Mouse (Mus musculus) naive thymus-derived CD4-positive, alpha-beta T cell, adult 5 months (primary cell): ENCODE measurements around the gene Itch. TPM values are rescaled to one million over a fixed set of nuclear protein-coding genes. Genes with fewer than 3 reads are reported as not detected.

Experiments
- polyA plus RNA-seq: library from polyadenylated mRNA; unstranded; fragments of 100-300 nt; shearing (Covaris generic); gene quantifications from one replicate; pipeline ENCODE4 v1.2.1, GENCODE M21; 2017

Itch gene
- polyA plus RNA-seq: 122 TPM

DNA sequence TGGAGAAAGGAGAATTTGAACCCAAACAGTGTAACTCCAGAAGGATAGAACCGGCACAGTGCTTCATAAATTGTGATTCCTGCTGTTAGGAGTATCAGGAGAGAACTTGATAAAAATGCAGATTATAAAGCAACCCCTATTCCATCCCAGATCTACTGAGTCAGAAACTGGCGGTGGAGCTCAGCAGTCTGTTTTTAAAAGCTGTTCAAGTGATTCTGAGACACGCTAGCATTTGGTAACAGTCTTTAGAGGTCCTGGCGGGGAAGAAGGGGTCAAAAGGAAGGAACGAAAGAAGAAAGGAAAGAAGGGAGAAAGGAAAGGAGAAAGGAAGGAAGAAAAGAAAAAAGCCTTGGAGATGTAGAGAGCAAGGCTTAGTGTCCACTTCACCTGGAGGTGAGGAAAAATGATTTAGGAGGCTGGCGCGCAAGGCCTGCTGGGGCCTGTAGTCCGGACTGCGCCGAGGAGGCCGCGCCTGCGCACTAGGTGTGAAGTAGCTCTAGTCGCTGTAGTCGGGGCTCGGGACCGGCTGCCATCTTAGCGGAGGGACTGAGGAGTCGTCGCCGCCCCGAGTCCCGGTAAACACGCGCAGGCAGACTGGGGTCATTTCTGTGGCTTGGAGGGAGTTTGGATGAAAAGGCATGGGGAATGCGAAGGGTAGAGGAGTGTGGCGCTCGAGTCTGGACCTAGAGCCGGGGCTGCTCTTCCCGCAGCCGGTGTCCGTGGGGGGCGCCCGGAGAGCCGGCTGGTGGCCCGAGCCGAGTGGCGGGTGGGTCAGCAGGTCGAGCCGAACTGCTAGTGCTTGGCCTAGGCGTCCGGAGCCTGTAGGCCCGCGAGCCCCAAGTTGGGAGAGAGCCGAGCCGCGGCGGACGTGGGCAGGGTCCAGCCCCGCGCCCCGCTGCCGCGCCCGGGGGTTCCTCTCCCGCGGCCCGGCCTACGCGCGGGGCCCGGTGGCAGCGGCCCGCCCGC, at the start of gene Itch:
TSS of gene Itch (plus strand) at position 499 of the 966 bp plus-strand sequence.

GRCm38 (mm10) chr2:155236362-155236992, 103.2 kb downstream of the Itch start, which contains the start of gene Dynlrb1:
TSS of gene Dynlrb1 (plus strand) at chr2:155236533.

GRCm38 (mm10) chr2:155276195-155276594, 142.9 kb downstream of the Itch start, which contains the start of gene Map1lc3a:
TSS of gene Map1lc3a (plus strand) at chr2:155276297.

Other genes with a start within 250 kb of the Itch start
- gene Eif2s2, start 240.6 kb upstream of the Itch start, polyA plus RNA-seq: 62.3 TPM
- not detected for gene Gm14226, start 115.2 kb upstream of the Itch start, polyA plus RNA-seq
- gene Ahcy, start 59.0 kb upstream of the Itch start, polyA plus RNA-seq: 36.2 TPM
- gene Dynlrb1, start 103.0 kb downstream of the Itch start, polyA plus RNA-seq: 166 TPM
- gene Map1lc3a, start 142.8 kb downstream of the Itch start, polyA plus RNA-seq: 87.8 TPM
- 24.6 TPM for gene Pigu, start 223.9 kb downstream of the Itch start, polyA plus RNA-seq
- gene Trp53inp2, start 247.6 kb downstream of the Itch start, polyA plus RNA-seq: 32.5 TPM